Mouse (Mus musculus) midbrain, embryonic 12.5 days (tissue): ENCODE measurements at regions not wholly inside any gene's neighbourhood (a gene's known extent, or its start where the extent isn't known, plus 50 kb on each side); places are given as distances from the start of the nearest gene placed in this dataset.

ENCODE experiments used
- ATAC-seq: fragments of 200-750 bp; cut with Nextera tagmentation; 2 replicates; pipeline ENCODE4 v1.8.0; 2017; ENCODE audit warnings: low read depth, moderate TSS enrichment, moderate library complexity; ENCODE audit not compliant: low FRiP score
- H3K27ac ChIP-seq: fragments of 300-500 bp; sonication (generic); replicated peaks from 2 replicates; pipeline ENCODE4 v1.5.1; 2016; ENCODE audit warnings: mild to moderate bottlenecking
- H3K27me3 ChIP-seq: fragments of 300-500 bp; sonication (generic); 2 replicates; pipeline ENCODE4 v1.6.1; 2016; ENCODE audit warnings: mild to moderate bottlenecking
- H3K36me3 ChIP-seq: fragments of 300-500 bp; sonication (generic); 2 replicates; pipeline ENCODE4 v1.6.1; 2016
- H3K4me1 ChIP-seq: fragments of 300-500 bp; sonication (generic); 2 replicates; pipeline ENCODE4 v1.6.1; 2016
- H3K4me2 ChIP-seq: fragments of 300-500 bp; sonication (generic); replicated peaks from 2 replicates; pipeline ENCODE4 v1.6.1; 2016; ENCODE audit warnings: mild to moderate bottlenecking, moderate library complexity
- H3K4me3 ChIP-seq: fragments of 300-500 bp; sonication (generic); 2 replicates; pipeline ENCODE4 v1.5.1; 2016; ENCODE audit warnings: mild to moderate bottlenecking
- H3K9ac ChIP-seq: fragments of 300-500 bp; sonication (generic); replicated peaks from 2 replicates; pipeline ENCODE4 v1.6.1; 2016; ENCODE audit warnings: mild to moderate bottlenecking, moderate library complexity
- H3K9me3 ChIP-seq: fragments of 300-500 bp; sonication (generic); 2 replicates; pipeline ENCODE4 v1.6.1; 2016; ENCODE audit warnings: mild to moderate bottlenecking
- WGBS: fragments of 180-500 bp; shearing (Covaris S2); methylation state at CpG from one replicate; pipeline ENCODE4 v1.1.7; 2016; 5-methylcytosine and 5-hydroxymethylcytosine counted together

DNA sequence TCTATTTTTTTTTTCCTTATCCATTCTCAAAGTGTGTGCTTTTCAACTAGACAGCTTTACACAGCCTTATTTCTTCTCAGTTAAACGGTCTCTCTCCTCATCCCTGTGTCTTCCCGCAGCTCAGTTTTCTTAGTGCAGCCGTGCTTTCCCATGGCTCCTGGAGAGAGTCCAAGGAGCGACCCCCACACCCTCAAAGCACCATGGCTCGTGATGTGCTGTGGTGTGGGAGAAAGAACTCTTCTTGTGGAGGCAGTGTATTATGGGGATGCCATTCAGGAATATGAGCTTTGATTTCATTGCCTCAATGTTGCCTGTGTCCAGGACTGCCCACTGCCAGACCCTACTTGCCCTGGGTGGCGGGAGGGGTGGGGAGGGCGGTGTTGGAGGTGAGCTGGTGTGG lies 576.1 kb downstream of the Tmem182 start:
- no peak overlapping the region for H3K27ac ChIP-seq
- no peak overlapping the region for H3K4me3 ChIP-seq
- WGBS = 85% methylated on average over 7 of the region's 7 CpGs

DNA sequence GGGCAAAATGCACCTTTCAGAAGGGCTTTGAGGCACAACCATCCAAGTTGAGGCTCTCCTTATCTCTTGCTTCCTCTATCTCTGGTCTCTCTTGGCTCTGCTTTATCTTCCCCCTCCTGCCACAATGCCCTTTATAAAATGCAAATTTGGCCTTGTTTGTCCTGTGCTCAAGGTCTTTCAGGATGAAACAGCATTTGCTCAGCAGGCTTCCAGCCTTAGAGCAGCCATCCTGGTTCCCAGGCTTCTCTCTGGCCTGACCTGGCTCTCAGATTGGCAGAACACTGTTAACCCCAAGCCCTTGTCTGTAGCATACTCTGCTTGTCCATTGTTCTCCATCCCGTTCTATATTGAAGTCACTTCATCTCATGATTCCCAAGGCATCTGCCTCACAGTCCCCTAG lies 579.3 kb downstream of the Tmem182 start:
- WGBS = 8% methylated on average over 1 of the region's 1 CpGs
- Histone ChIP-seq H3K4me2 (no peak overlapping the region), H3K36me3 (no peaks in the 10 kb centered on the region), H3K27me3 (no peaks in the 10 kb centered on the region), H3K9me3 (no peaks in the 10 kb centered on the region), H3K4me1 (peaks cover 13% of the 10 kb centered on the region), H3K4me3 (no peak overlapping the region), H3K9ac (no peak overlapping the region), H3K27ac (no peak overlapping the region)
- ATAC-seq = no peak

More for the DNA sequence above, 576.1 kb downstream of the Tmem182 start:
- H3K36me3 ChIP-seq = no peaks in the 10 kb centered on the region
- no peaks in the 10 kb centered on the region for H3K27me3 ChIP-seq
- H3K9ac ChIP-seq = no peak overlapping the region
- H3K9me3 ChIP-seq = no peaks in the 10 kb centered on the region
- ATAC-seq = no peak
- H3K4me2 ChIP-seq = no peak overlapping the region
- peaks cover 4% of the 10 kb centered on the region; the same call in 1 of the 2 replicates for H3K4me1 ChIP-seq

DNA sequence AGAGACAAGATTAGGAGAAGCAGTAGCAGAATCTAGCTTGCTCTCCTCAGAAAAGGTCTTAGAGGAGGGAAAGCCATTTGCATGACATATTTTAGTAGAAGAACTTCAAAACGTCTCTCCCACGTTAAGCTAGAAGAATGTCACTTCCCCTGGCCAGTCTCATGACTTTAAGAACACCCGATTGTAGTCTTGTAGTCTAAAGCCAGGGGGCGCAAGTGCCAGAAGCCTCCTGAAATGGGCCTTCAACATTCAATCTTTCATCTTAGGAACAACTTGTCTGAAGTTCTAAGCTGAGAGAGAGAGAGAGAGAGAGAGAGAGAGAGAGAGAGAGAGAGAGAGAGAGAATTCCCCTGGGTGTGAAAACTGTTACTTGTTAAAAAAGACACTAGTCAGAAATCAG lies 581.0 kb downstream of the Tmem182 start:
- H3K36me3 ChIP-seq = no peaks in the 10 kb centered on the region
- H3K4me2 ChIP-seq = no peak overlapping the region
- no peak overlapping the region for H3K27ac ChIP-seq
- WGBS = 62% methylated on average over 4 of the region's 4 CpGs
- no peaks in the 10 kb centered on the region for H3K9me3 ChIP-seq
- H3K9ac ChIP-seq = no peak overlapping the region
- no peak for ATAC-seq
- no peak overlapping the region for H3K4me3 ChIP-seq
- H3K4me1 ChIP-seq = peaks cover 29% of the 10 kb centered on the region
- no peaks in the 10 kb centered on the region for H3K27me3 ChIP-seq

- H3K27me3 ChIP-seq = no peaks in the 10 kb centered on the region; the same call in 1 of the 2 replicates
- H3K4me2 ChIP-seq = peak overlapping the region; percentile 7; the same call in 1 of the 2 replicates
- peak overlapping the region; percentile 73 for H3K27ac ChIP-seq
- peak; percentile 97 for ATAC-seq
- 2% methylated on average over 11 of the region's 11 CpGs for WGBS
- no peaks in the 10 kb centered on the region for H3K36me3 ChIP-seq
- no peaks in the 10 kb centered on the region for H3K9me3 ChIP-seq
- H3K4me3 ChIP-seq = no peak overlapping the region
- H3K4me1 ChIP-seq = peaks cover 29% of the 10 kb centered on the region
- H3K9ac ChIP-seq = no peak overlapping the region
These were observed 584.9 kb downstream of the Tmem182 start for GRCm38 (mm10) chr1:41390102-41390884.

DNA sequence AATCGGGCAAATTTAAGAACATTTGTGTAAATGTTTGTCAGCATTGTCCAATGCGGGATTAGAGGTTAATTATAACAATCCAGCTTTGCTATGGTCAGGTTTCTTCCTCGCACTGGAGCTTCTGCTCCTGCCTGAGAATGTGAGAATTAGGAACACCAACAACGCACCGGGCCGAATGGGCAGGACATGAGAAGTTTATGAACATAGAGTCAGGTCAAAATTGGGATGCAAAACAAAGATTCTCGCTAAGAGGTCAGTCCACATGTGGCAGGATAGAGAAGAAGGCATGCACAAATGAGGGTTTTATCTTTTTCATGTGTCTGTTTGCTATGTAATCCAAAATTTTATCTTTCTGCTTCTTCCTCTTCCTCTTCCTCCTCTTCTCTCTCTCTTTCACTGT lies 585.7 kb downstream of the Tmem182 start:
- H3K36me3 ChIP-seq = no peaks in the 10 kb centered on the region
- peaks cover 29% of the 10 kb centered on the region for H3K4me1 ChIP-seq
- peak overlapping the region; percentile 73 for H3K27ac ChIP-seq
- no peak overlapping the region for H3K9ac ChIP-seq
- no peak overlapping the region for H3K4me3 ChIP-seq
- no peaks in the 10 kb centered on the region for H3K9me3 ChIP-seq
- H3K27me3 ChIP-seq = no peaks in the 10 kb centered on the region; the same call in 1 of the 2 replicates
- 25% methylated on average over 7 of the region's 7 CpGs for WGBS
- H3K4me2 ChIP-seq = no peak overlapping the region
- ATAC-seq = no peak

DNA sequence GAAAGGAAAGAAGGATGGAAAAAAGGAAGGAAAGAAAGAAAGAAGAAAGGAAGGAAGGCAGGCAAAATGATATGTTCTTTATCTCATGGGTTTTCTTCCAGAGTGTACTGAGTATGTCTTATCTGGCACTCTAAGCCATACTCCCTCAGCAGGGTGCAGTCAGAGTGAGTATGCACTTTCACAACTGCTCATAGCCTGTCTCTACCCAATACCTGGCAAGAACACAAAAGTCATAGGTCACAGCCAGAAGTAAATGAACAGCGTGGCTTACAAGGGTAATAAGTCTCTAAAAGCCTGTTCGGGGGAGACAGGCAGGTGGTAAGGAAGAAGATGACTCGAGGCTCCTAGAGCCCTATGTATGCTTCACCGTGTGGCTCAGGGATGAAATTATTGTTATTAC lies 587.9 kb downstream of the Tmem182 start:
- Histone ChIP-seq H3K4me2 (no peak overlapping the region), H3K36me3 (no peaks in the 10 kb centered on the region), H3K9ac (no peak overlapping the region), H3K27ac (no peak overlapping the region), H3K27me3 (no peaks in the 10 kb centered on the region; the same call in 1 of the 2 replicates), H3K4me1 (peaks cover 29% of the 10 kb centered on the region), H3K4me3 (no peak overlapping the region), H3K9me3 (peaks cover 3% of the 10 kb centered on the region; the same call in 1 of the 2 replicates)
- no peak for ATAC-seq
- WGBS = 76% methylated on average over 4 of the region's 4 CpGs

GRCm38 (mm10) chr1:41395081-41395480 lies 589.7 kb downstream of the Tmem182 start:
- Histone ChIP-seq H3K27ac (no peak overlapping the region), H3K9ac (no peak overlapping the region), H3K4me1 (peaks cover 16% of the 10 kb centered on the region), H3K4me3 (no peak overlapping the region), H3K36me3 (no peaks in the 10 kb centered on the region), H3K9me3 (peaks cover 3% of the 10 kb centered on the region; the same call in 1 of the 2 replicates), H3K27me3 (no peaks in the 10 kb centered on the region; the same call in 1 of the 2 replicates), H3K4me2 (no peak overlapping the region)
- WGBS = 85% methylated on average over 3 of the region's 3 CpGs
- ATAC-seq = no peak

- Histone ChIP-seq H3K4me1 (no peaks in the 10 kb centered on the region), H3K4me3 (no peak overlapping the region), H3K9me3 (no peaks in the 10 kb centered on the region), H3K27me3 (no peaks in the 10 kb centered on the region), H3K4me2 (no peak overlapping the region), H3K9ac (no peak overlapping the region), H3K27ac (no peak overlapping the region), H3K36me3 (no peaks in the 10 kb centered on the region)
- no peak for ATAC-seq
- WGBS = 85% methylated on average over 5 of the region's 5 CpGs
These were observed 605.1 kb downstream of the Tmem182 start for GRCm38 (mm10) chr1:41410533-41410932.

GRCm38 (mm10) chr1:41411641-41412040 lies 606.2 kb downstream of the Tmem182 start:
- H3K4me2 ChIP-seq = no peak overlapping the region
- no peak overlapping the region for H3K27ac ChIP-seq
- H3K9ac ChIP-seq = no peak overlapping the region
- H3K4me3 ChIP-seq = no peak overlapping the region
- no peaks in the 10 kb centered on the region for H3K27me3 ChIP-seq
- no peak for ATAC-seq
- no peaks in the 10 kb centered on the region for H3K9me3 ChIP-seq
- no peaks in the 10 kb centered on the region for H3K36me3 ChIP-seq
- 94% methylated on average over 3 of the region's 3 CpGs for WGBS
- no peaks in the 10 kb centered on the region for H3K4me1 ChIP-seq

GRCm38 (mm10) chr1:41412078-41412477 lies 606.7 kb downstream of the Tmem182 start:
- Histone ChIP-seq H3K9me3 (no peaks in the 10 kb centered on the region), H3K4me2 (no peak overlapping the region), H3K4me1 (no peaks in the 10 kb centered on the region), H3K27me3 (no peaks in the 10 kb centered on the region), H3K27ac (no peak overlapping the region), H3K36me3 (no peaks in the 10 kb centered on the region), H3K4me3 (no peak overlapping the region), H3K9ac (no peak overlapping the region)
- 93% methylated on average over 8 of the region's 8 CpGs for WGBS
- ATAC-seq = no peak

- H3K4me2 ChIP-seq = no peak overlapping the region
- H3K4me1 ChIP-seq = no peaks in the 10 kb centered on the region
- WGBS = 89% methylated on average over 3 of the region's 3 CpGs
- H3K36me3 ChIP-seq = no peaks in the 10 kb centered on the region
- no peak for ATAC-seq
- no peak overlapping the region for H3K4me3 ChIP-seq
- H3K27ac ChIP-seq = no peak overlapping the region
- no peaks in the 10 kb centered on the region for H3K9me3 ChIP-seq
- no peak overlapping the region for H3K9ac ChIP-seq
- no peaks in the 10 kb centered on the region for H3K27me3 ChIP-seq
These were observed 615.3 kb downstream of the Tmem182 start for GRCm38 (mm10) chr1:41420489-41421327.

DNA sequence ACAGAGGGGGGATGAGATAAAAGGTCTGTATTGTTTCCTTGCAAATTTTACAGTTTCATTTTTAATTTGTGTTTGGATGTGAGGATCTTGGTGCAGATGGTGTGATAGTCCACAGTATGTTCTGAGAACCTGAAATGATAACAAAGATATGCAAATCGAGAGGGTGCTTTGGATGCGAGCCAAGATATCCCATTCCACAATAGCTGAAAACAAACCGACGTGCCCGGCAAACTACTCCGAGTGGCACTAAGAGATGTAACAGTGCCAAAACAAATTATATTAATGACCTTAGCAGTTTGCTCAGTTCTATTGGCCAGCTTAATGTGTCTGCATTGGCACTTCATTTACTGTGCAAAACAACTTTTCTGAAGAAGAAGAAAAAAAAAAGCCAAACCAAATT lies 622.5 kb downstream of the Tmem182 start:
- WGBS = 27% methylated on average over 6 of the region's 6 CpGs
- Histone ChIP-seq H3K4me1 (peaks cover 31% of the 10 kb centered on the region), H3K27me3 (no peaks in the 10 kb centered on the region), H3K4me3 (no peak overlapping the region), H3K9me3 (no peaks in the 10 kb centered on the region), H3K27ac (no peak overlapping the region), H3K4me2 (no peak overlapping the region), H3K9ac (no peak overlapping the region), H3K36me3 (no peaks in the 10 kb centered on the region)
- ATAC-seq = peak; percentile 47; the same call in 1 of the 2 replicates
